Mouse (Mus musculus): Measurements from ENCODE around the gene Piezo1.
"Not testable (repeated sequence)": the region's sequence is repeated elsewhere in the genome, so short reads cannot be mapped to it uniquely, and the experiment has no call there.

Gene Piezo1

GRCm38 (mm10) chr8:122551265-122552051 lies at the start of gene Piezo1:
Gene Piezo1, minus strand, starts transcription at chr8:122551329.
- peak; percentile 91 for DNase-seq

GRCm38 (mm10) chr8:122600666-122601065 lies 49.5 kb upstream of the Piezo1 start:
- no peak for DNase-seq

DNA sequence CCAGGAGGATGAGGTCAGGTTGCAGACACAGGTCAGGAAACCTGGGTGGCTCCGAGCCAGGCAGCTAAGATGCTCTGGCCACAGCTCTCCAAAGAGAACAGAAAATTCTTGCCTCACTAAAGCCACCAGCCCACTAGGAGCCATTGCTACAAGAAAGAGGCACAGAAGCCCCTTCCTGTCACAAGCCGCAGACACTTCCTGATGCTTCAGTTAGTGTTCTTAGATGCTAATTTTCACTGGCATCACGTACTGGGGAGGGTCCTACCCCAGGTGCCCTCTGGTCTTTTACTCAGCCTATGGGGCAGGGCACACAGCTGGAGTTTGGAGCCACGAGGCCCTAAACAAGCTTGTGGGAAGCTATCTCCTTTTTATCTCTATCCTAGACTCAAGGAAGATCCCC lies 44.9 kb upstream of the Piezo1 start:
- no peak for DNase-seq

- no peak for DNase-seq
Measured at GRCm38 (mm10) chr8:122593783-122594507, 42.8 kb upstream of the Piezo1 start.

DNA sequence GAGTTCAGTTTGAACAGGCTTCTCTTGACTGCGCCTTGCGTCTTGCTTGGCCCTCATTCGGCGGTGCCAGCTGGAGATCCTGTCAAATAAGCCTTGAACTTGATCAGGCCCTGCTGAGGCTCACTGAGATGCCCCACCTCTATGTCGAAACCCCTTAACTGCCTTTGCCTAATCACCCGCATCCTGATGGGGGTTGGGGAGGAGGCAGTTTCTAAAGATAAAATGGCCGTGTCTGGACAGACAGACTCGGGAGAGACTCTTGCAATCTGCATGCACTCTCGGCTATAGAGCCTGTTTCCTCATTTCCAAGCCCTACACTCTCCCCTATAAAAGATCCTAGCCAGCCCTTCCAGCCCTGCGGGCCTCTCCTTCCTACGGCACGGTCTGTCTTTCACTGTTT lies 42.1 kb upstream of the Piezo1 start:
- no peak for DNase-seq

DNA sequence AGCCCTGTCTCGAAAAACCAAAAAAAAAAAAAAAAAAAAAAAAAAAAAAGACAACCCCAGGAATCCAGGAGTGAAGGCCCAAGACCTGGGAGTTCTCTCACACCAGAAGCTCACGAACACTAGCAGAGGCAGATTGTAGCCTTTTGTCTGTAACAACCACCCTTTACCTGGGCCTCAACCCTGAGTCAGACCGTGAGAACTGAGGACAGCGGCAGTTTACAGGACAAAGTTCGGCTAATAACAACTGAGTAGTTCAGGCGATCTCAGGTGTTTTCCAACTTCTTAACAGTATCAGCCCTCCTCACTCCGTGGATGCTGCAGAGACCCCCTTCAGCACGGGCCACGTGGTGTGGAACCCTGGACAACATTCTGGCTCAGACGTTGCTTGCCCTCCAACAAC lies 35.6 kb upstream of the Piezo1 start:
- no peak for DNase-seq

DNA sequence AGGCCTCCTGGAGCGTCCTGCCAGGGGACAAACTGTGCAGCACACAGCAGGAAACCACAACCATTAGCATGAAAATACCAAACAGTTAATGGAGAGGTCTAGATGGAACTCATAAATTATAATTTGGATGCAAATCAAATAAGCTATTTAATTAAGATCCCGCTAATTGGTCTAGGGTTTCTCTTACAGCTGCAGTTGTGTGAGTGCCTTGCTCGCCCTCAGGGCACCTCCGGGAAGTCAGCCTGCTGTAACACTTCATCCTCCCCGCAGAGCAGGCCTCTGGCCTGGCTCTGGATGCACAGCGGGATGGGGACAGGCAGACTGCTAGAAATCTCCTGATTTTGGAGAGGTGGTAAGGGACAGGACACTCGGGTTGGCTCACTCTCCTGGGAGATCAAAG lies 35.0 kb upstream of the Piezo1 start:
- DNase-seq = no peak

GRCm38 (mm10) chr8:122585411-122585891 lies 34.3 kb upstream of the Piezo1 start:
- DNase-seq = no peak

DNA sequence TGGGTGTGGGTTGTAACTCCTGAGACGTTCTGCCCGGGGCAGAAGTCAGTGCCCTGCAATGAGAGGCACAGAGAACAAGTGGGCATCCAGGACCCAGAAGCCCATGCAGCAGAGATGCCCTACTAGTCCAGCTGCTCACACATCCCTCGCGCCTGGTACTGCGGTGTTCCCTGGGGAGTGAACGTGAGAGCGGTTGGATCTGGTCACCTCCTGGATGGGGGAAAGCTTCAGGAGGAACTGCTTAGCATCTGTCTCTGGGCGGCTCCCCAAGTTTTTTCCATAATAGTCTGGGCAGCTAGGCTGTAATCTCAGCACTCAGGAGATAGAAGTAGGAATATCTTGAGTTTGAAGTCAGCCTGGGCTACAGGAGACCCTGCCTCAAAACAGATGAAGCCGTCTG lies 33.9 kb upstream of the Piezo1 start:
- no peak for DNase-seq

- peak; percentile 20 for DNase-seq
Measured at GRCm38 (mm10) chr8:122580926-122581325, 29.8 kb upstream of the Piezo1 start.

GRCm38 (mm10) chr8:122579196-122579595 lies 28.1 kb upstream of the Piezo1 start:
- peak; percentile 41 for DNase-seq

DNA sequence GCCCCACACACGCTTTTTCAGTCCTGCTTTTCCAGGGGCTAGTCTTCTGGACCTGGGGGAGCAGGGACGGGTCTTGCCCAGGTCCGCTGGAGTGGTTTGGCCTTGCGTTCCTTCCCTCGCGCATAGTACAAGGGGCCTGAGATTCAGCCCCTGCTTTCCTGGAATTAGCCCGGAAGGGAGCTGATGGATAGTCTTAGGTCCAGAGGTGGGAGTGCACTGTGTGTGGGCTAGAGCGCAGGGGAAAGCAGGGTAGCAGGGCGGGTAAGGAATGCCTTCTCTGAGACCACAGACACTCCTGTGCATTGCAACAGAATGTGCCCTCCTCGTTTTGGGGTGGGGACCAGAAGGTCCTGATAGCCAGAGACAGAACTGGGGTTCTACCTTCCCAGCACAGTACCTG lies 26.0 kb upstream of the Piezo1 start:
- peak; percentile 35 for DNase-seq

DNA sequence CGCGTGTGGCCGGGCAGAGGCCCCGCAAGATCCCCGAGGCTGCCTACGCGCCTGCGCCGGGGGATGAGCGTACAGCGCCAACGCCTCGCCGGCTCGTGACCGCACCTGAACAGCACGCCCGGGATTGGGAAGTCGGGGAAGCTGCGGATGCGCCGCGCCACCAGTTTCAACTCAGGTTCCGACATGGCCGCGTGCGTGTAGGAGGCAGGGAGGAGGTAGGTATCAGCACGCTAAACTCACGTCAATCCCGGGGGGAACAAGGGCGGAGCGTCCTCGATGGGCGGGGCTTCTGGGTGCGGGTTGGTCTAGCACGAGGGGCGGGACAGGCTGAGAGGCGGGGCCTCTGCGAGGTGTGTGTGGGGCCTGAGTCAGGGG lies 25.5 kb upstream of the Piezo1 start, which contains the start of gene Aprt:
TSS of gene Aprt (minus strand) at position 262 of the 375 bp plus-strand sequence.
- peak; percentile 96 for DNase-seq

GRCm38 (mm10) chr8:122575735-122576647 lies 24.9 kb upstream of the Piezo1 start:
- peak; percentile 32 for DNase-seq

GRCm38 (mm10) chr8:122575286-122575685 lies 24.2 kb upstream of the Piezo1 start:
- no peak for DNase-seq

GRCm38 (mm10) chr8:122574667-122575251 lies 23.6 kb upstream of the Piezo1 start:
- no peak for DNase-seq

GRCm38 (mm10) chr8:122574264-122574663 lies 23.1 kb upstream of the Piezo1 start:
- no peak for DNase-seq

DNA sequence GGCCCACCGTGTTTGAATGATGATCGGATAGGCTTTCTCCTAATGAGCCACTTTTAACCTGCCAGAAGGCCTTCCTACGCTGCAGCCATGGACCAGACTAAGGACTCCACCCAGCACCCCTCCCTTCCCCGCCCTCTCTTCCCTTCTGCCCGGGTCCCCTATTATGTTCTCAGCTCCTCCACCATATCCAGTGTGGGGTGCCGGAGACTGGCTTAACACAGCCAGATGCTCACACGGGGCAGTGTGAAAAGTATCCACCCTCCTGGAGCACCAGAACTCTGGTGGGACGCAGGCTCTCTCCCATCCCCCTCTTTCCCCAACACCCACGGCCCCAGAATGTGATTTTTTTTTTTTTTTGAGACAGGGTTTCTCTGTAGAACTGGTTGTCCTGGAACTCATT lies 22.4 kb upstream of the Piezo1 start:
- DNase-seq = no peak

DNA sequence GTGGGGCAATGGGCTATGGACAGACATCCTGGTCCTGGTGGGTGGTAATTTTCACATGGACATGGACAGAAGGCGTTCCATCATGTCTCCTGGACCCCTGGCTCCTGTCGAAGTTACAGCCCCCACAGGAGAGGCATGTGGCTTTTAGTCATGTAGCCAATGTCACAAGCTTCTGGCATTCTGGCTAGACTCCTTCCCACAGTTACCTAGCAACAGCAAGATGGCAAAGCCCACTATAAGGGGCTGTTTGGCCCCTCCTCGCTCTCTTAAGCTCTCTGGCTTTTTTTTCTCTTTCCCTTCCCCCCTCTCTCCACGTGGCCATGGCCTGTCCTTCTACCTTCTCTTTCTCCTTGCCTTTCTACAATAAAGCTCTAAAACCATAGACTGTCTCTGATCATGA lies 22.0 kb upstream of the Piezo1 start:
- not testable (repeated sequence) for DNase-seq

DNA sequence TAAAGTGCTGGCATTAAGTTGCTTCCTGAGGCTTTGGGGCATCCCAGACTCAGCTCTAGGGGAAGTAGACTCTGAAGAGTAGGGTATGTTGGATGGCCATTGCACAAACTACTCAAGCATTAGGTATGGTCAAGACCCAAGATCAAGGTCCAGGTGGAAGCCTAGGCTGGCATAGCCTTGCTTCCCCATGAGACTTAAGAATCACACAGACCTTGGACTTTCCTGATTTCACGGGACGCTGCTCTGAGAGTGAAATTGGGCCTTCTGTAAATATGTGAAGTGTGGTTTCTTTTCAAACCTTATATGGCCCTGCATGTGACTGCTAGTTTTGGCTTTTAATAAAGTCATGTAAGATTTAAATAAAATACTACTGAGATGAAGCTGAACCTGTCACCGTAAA lies 21.6 kb upstream of the Piezo1 start:
- DNase-seq = no peak

- no peak for DNase-seq
Measured at GRCm38 (mm10) chr8:122571750-122572267, 20.7 kb upstream of the Piezo1 start.

DNA sequence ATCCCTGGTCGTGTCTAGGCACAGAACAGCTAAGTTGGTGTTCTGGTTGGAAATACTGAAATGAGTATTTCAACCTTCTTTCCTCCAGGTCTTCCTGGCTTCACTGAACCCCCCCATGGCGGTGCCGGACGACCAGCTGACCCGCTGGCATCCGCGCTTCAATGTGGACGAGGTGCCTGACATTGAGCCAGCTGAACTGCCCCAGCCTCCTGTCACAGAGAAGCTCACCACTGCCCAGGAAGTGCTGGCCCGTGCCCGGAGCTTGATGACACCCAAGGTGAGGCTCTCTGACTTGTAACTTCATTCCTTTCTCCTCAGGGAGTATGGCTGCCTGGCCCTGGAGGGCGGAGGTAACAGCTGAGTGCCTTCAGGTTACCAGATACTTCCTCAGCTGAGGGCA lies 20.0 kb upstream of the Piezo1 start:
- DNase-seq = no peak
